Mouse (Mus musculus): ENCODE data around the gene 2410004B18Rik. TPM values are rescaled to one million over a fixed set of nuclear protein-coding genes. Genes with fewer than 3 reads are reported as not detected.

2410004B18Rik gene
- polyA plus RNA-seq, 1 experiment from 2014 or later: 52.7 TPM

DNA sequence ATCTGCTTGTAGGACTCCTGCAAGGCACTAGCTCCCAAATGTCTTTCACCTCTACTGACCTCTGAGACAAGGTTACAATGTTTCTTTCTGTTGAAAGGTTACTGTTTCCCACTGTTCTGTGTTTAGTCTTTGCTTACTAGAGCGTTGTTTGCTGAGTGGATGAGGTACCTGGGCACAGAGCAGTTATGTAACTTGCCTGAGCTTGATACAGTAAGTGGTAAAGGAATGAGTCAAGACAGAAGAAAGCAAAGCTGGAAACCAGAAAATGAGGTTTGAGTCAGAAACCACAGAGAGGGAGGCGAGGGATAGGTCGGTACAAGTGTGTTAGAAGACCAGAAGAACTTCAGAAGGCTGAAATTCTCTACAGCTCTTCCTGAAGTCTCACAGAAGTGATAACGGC, 21.0 kb upstream of the 2410004B18Rik start:
- Histone ChIP-seq H3K9me3 (ENCODE audit: low read depth, low read length) (0 out of 2 replicates have a peak, but pooled peaks cover 5% of the 10 kb centered on the region), H3K27ac (ENCODE audit: low read depth) (no peak overlapping the region), H3K27me3 (ENCODE audit: insufficient read depth, low read length) (no peaks in the 10 kb centered on the region), H3K4me1 (ENCODE audit: insufficient read depth) (no peaks in the 10 kb centered on the region), H3K4me3 (ENCODE audit: low read depth, low read length) (no peak overlapping the region), H3K9ac (no peak overlapping the region), H3K36me3 (ENCODE audit: insufficient read depth) (no peaks in the 10 kb centered on the region), H3K4me2 (no peak overlapping the region)
- ATAC-seq (ENCODE audit: insufficient read depth) (no peak), DNase-seq (no peak)
- 89% methylated on average over 4 of the region's 4 CpGs for WGBS
- TF ChIP-seq CTCF (IDR thresholded peaks at IDR 0.05; ENCODE audit: low read depth): no peak

DNA sequence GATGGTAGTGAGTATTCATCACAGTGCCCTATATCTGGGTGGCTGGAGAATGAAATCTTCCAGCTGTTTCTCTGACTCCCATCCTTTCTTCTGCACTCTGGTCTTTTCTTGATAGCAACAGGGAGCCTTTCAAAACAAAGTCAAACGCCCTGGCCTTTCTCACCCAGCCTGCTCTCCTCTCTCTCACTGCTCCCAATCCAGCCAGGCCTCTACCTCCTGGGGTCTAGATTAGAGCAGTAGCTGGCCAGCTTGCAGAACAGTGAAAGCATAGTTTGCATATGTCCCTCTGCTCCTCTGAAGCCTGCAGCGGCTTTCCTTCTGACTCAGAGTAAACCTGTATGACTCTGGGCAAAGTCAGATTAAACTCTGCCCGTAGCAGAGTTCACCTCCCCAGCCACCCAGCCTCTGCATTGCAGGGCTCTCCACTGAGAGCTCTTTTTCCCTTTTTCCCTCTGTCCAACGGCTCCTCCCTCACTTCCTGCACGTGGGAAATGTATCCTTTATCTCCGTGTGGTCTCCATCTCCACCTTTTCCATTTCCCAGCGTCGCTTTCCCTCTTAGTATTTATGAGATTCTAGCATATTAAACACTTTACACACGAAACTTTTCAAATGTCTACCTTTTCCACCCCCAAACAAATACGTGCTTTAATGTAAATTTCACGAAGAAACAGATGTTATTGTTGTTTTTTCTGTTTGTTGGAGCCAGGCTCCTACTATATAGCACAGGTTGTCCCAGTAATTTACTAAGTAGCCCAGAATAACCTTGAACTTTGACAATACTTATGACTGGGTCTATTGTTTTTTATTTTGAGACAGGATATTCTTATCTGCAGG, 15.6 kb upstream of the 2410004B18Rik start, which contains the start of gene Bcl10:
Bcl10 (plus strand) TSS at position 786 of the 836 bp plus-strand sequence.
- H3K27ac ChIP-seq (ENCODE audit: low read depth): peak within 1 kb of the TSS; percentile 87

DNA sequence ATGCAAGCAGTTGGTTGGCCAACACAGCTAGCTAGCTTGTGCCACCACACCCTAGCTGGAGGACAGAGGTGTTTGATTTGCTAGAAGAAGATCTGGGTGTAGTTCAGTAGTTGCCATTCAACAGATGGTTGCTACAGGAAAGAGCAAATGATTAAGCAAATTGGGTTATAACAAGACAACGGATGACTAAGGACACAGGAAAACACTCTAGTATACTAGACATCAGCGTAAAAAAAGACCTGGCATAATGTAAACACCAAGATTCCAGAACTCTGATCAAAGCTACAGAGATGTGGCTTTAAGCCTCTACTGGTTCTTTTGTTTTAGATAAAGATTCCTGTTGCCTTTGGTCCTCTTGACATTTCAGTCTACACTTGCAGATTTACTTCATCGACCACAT, 14.8 kb upstream of the 2410004B18Rik start:
- H3K27me3 ChIP-seq (ENCODE audit: insufficient read depth, low read length): no peaks in the 10 kb centered on the region
- H3K9ac ChIP-seq: no peak overlapping the region
- WGBS: 26% methylated on average over 3 of the region's 3 CpGs
- no peak overlapping the region for H3K27ac ChIP-seq (ENCODE audit: low read depth)
- ATAC-seq (ENCODE audit: insufficient read depth) (no peak), DNase-seq (no peak)
- peak overlapping the region; percentile 66 for H3K4me2 ChIP-seq
- H3K36me3 ChIP-seq (ENCODE audit: insufficient read depth): peaks cover 5% of the 10 kb centered on the region; the same call in 1 of the 2 replicates
- 0 out of 2 replicates have a peak, but pooled peaks cover 5% of the 10 kb centered on the region for H3K9me3 ChIP-seq (ENCODE audit: low read depth, low read length)
- H3K4me3 ChIP-seq (ENCODE audit: low read depth, low read length): no peak overlapping the region
- peaks cover 9% of the 10 kb centered on the region; the same call in 1 of the 2 replicates for H3K4me1 ChIP-seq (ENCODE audit: insufficient read depth)
- TF ChIP-seq CTCF (IDR thresholded peaks at IDR 0.05; ENCODE audit: low read depth): no peak

More for the DNA sequence above, 15.6 kb upstream of the 2410004B18Rik start, which contains the start of gene Bcl10:
- WGBS: 26% methylated on average over 11 of the region's 11 CpGs
- no peak for ATAC-seq (ENCODE audit: insufficient read depth)
- Histone ChIP-seq H3K4me3 (ENCODE audit: low read depth, low read length) (peak within 1 kb of the TSS; percentile 88), H3K9me3 (ENCODE audit: low read depth, low read length) (0 out of 2 replicates have a peak, but pooled peaks cover 5% of the 10 kb centered on the region), H3K4me2 (peak within 1 kb of the TSS; percentile 66), H3K27me3 (ENCODE audit: insufficient read depth, low read length) (no peaks in the 10 kb centered on the region), H3K36me3 (ENCODE audit: insufficient read depth) (no peaks in the 10 kb centered on the region), H3K9ac (peak within 1 kb of the TSS; percentile 53), H3K4me1 (ENCODE audit: insufficient read depth) (peaks cover 9% of the 10 kb centered on the region; the same call in 1 of the 2 replicates)
- TF ChIP-seq CTCF (IDR thresholded peaks at IDR 0.05; ENCODE audit: low read depth): no peak
- no peak for DNase-seq

DNA sequence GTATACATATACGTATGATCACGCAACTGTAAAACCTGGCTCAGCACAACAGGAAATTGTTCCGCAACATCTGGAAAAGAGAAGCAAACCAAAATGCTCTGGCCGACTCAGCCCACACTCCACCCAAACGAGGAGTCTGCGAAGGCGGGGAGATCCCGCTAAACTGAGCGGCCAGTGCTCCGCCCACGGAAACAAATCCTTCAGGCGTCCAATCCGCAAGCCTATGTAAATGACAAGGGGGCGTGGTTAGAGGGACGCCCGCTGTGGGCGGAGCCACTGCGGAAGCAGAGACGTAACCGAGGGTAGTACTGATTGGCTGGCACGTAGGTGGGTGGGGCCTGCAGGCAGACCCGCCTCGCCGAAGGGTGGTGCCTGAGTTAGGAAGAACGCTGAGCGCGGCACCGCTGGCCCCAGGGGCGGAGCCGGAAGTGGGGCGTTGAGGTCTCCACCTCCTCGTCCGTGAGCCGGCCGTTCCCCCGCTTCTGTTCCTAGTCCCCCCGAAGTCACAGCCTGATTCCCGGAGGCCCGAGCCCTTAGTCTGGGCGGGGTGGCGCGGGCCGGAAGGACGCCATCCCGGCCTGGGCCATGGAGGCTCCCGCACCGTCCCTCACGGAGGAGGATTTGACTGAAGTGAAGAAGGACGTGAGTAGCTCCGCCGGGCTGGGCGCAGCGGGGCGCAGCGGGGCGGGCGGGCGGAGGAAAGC, 13.8 kb upstream of the 2410004B18Rik start:
- H3K9me3 ChIP-seq (ENCODE audit: low read depth, low read length): no peaks in the 10 kb centered on the region
- DNase-seq: peak; percentile 100
- H3K9ac ChIP-seq: peak overlapping the region; percentile 93
- H3K4me2 ChIP-seq: peak overlapping the region; percentile 73
- peak overlapping the region; percentile 88 for H3K4me3 ChIP-seq (ENCODE audit: low read depth, low read length)
- no peak for TF ChIP-seq CTCF (IDR thresholded peaks at IDR 0.05; ENCODE audit: low read depth)
- H3K4me1 ChIP-seq (ENCODE audit: insufficient read depth): peaks cover 9% of the 10 kb centered on the region; the same call in 1 of the 2 replicates
- ATAC-seq (ENCODE audit: insufficient read depth): peak; percentile 99
- WGBS: under 1% methylated on average over 58 of the region's 58 CpGs
- peaks cover 9% of the 10 kb centered on the region; the same call in 1 of the 2 replicates for H3K36me3 ChIP-seq (ENCODE audit: insufficient read depth)
- H3K27ac ChIP-seq (ENCODE audit: low read depth): peak overlapping the region; percentile 90
- no peaks in the 10 kb centered on the region for H3K27me3 ChIP-seq (ENCODE audit: insufficient read depth, low read length)

DNA sequence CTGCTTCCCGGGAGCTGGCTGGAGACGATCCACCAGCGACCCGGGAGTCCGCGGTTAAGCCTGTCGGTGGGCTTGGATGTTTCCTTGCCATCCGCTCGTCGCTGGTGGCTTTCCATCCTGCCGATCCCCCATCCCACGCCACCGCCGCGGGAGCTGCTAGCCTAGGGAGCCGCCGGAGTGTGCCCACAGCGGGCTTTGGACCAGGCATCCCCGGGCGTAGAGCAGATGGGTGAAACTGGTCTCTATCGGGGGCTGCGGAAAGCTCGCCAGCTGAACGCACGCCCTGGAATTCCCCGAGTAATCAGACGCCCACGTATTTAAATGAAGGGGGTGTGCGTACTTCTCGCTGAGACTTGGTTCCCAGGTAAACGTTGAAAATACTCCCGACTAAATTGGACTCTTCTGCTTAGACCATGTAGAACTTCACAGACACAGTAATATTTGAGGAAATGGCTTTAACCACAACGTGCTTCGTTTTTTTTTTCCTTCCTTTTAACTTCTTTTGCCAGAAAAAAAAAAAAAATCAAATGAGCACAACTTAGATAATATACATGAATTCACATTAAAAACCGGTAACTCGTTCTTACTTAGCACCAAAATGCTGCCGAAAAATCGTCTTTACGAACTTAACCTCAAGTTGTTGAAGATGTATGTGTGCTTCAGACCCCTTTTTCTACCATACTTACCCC, 13.0 kb upstream of the 2410004B18Rik start:
- 4% methylated on average over 39 of the region's 39 CpGs for WGBS
- Histone ChIP-seq H3K9ac (peak overlapping the region; percentile 93), H3K27me3 (ENCODE audit: insufficient read depth, low read length) (no peaks in the 10 kb centered on the region), H3K27ac (ENCODE audit: low read depth) (peak overlapping the region; percentile 90), H3K9me3 (ENCODE audit: low read depth, low read length) (no peaks in the 10 kb centered on the region), H3K4me1 (ENCODE audit: insufficient read depth) (peaks cover 9% of the 10 kb centered on the region; the same call in 1 of the 2 replicates), H3K4me2 (peak overlapping the region; percentile 73), H3K4me3 (ENCODE audit: low read depth, low read length) (peak overlapping the region; percentile 88), H3K36me3 (ENCODE audit: insufficient read depth) (peaks cover 12% of the 10 kb centered on the region; the same call in 1 of the 2 replicates)
- DNase-seq (peak; percentile 67), ATAC-seq (ENCODE audit: insufficient read depth) (peak; percentile 10; the same call in 1 of the 2 replicates)
- TF ChIP-seq CTCF (IDR thresholded peaks at IDR 0.05; ENCODE audit: low read depth): no peak

DNA sequence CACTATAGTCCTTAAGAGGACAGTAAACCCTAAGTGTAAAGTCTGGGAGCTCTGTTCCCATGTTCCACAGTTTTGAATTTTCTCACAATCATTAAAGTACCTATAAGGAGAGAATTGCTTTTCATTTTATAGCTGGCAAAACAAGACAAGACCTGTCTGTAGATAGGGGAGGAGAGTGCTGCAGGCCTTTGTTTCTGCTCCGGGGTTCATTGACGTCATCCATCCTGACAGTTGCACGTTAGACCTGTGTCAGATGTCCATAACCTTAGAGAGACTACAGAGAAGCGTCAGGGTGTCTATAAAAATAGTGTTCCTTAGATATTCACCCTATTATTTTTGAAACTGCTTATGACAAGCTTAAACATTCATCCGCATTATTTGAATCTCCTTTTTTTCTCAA, 12.3 kb upstream of the 2410004B18Rik start:
- Histone ChIP-seq H3K4me2 (peak overlapping the region; percentile 73), H3K36me3 (ENCODE audit: insufficient read depth) (peaks cover 19% of the 10 kb centered on the region; the same call in 1 of the 2 replicates), H3K27me3 (ENCODE audit: insufficient read depth, low read length) (no peaks in the 10 kb centered on the region), H3K27ac (ENCODE audit: low read depth) (no peak overlapping the region), H3K9ac (peak overlapping the region; percentile 93; the same call in 1 of the 2 replicates), H3K9me3 (ENCODE audit: low read depth, low read length) (no peaks in the 10 kb centered on the region), H3K4me1 (ENCODE audit: insufficient read depth) (peaks cover 9% of the 10 kb centered on the region; the same call in 1 of the 2 replicates), H3K4me3 (ENCODE audit: low read depth, low read length) (peak overlapping the region; percentile 88)
- ATAC-seq (ENCODE audit: insufficient read depth): no peak
- 57% methylated on average over 5 of the region's 5 CpGs for WGBS
- no peak for DNase-seq
- no peak for TF ChIP-seq CTCF (IDR thresholded peaks at IDR 0.05; ENCODE audit: low read depth)
